Mouse (Mus musculus) CH12.LX (cell line): Measurements from ENCODE around the gene Postn. TPM values are rescaled to one million over a fixed set of nuclear protein-coding genes. Genes with fewer than 3 reads are reported as not detected.

Experiments used
- DNase-seq: peaks from one replicate; pipeline ENCODE4 v3.0.0-alpha.2; 2013; ENCODE audit errors: extremely low read depth
- H3K27ac ChIP-seq: 2 replicates; pipeline ENCODE4 v1.5.1; 2012; ENCODE audit warnings: low read depth, mild to moderate bottlenecking, control low read depth, moderate library complexity; ENCODE audit not compliant: insufficient read depth
- H3K27me3 ChIP-seq: replicated peaks from 2 replicates; pipeline ENCODE3; 2012; ENCODE audit warnings: inconsistent platforms
- H3K36me3 ChIP-seq, 2 experiments: replicated peaks in 1 of 2; 2 replicates each; pipeline versions ENCODE3 to v1.6.1; 2012; ENCODE audit warnings: inconsistent platforms in 1 of 2, low read length in 1 of 2, mild to moderate bottlenecking in 1 of 2, mixed read lengths in 1 of 2, moderate library complexity in 1 of 2; ENCODE audit not compliant: control insufficient read depth in 1 of 2, insufficient read depth in 1 of 2
- H3K4me1 ChIP-seq, 2 experiments: 2 replicates each; pipeline ENCODE4 v1.6.1; 2012; ENCODE audit warnings: inconsistent platforms in 1 of 2, moderate library complexity in 1 of 2; ENCODE audit not compliant: insufficient read depth in 2 of 2, control insufficient read depth in 1 of 2
- H3K4me2 ChIP-seq: 2 replicates; pipeline ENCODE4 v1.6.1; 2012; ENCODE audit warnings: low read depth, mild to moderate bottlenecking, control low read depth; ENCODE audit not compliant: poor library complexity, insufficient read depth, severe bottlenecking
- H3K4me3 ChIP-seq, 3 experiments: fragments of 150-350 bp in 1 of 3; sonication (generic) in 1 of 3; replicated peaks in 1 of 3; 2 replicates each; pipeline versions ENCODE3 to v1.5.1; 2011 to 2012; ENCODE audit warnings: low read depth in 2 of 3, low read length in 2 of 3, mild to moderate bottlenecking in 2 of 3, moderate library complexity in 2 of 3, control low read depth in 1 of 3, improper control_type of control experiment in 1 of 3, inconsistent platforms in 1 of 3, mixed read lengths in 1 of 3; ENCODE audit not compliant: poor library complexity in 1 of 3
- H3K79me2 ChIP-seq: replicated peaks from 2 replicates; pipeline ENCODE4 v1.6.1; 2012; ENCODE audit warnings: mild to moderate bottlenecking, moderate library complexity; ENCODE audit not compliant: control insufficient read depth, poor library complexity, insufficient read depth, severe bottlenecking; ENCODE audit errors: extremely low read depth
- H3K9ac ChIP-seq: 2 replicates; pipeline ENCODE4 v1.6.1; 2012; ENCODE audit warnings: low read depth, mild to moderate bottlenecking, control low read depth, moderate library complexity; ENCODE audit not compliant: insufficient read depth
- H3K9me3 ChIP-seq: replicated peaks from 2 replicates; pipeline ENCODE3; 2012; ENCODE audit warnings: low read length, inconsistent platforms, mixed read lengths
- CHD2 ChIP-seq: IDR thresholded peaks from 2 replicates; pipeline ENCODE4 v1.6.1; 2011; ENCODE audit warnings: low read length, improper control_type of control experiment
- ELF1 ChIP-seq: IDR thresholded peaks from 2 replicates; pipeline ENCODE4 v1.6.1; 2014; ENCODE audit warnings: low read depth, mild to moderate bottlenecking, inconsistent platforms, low read length, improper control_type of control experiment
- EP300 ChIP-seq: IDR thresholded peaks from 2 replicates; pipeline ENCODE4 v1.6.1; 2011; ENCODE audit warnings: low read length, improper control_type of control experiment
- GABPA ChIP-seq: IDR thresholded peaks from 2 replicates; pipeline ENCODE4 v1.6.1; 2012; ENCODE audit warnings: low read depth, low read length, improper control_type of control experiment, inconsistent platforms; ENCODE audit not compliant: insufficient replicate concordance
- HCFC1 ChIP-seq: IDR thresholded peaks from 2 replicates; pipeline ENCODE4 v1.6.1; 2012; ENCODE audit warnings: low read depth, mild to moderate bottlenecking, inconsistent platforms, low read length, improper control_type of control experiment
- IRF4 ChIP-seq: IDR thresholded peaks from 2 replicates; pipeline ENCODE4 v1.6.1; 2014; ENCODE audit warnings: low read depth, mild to moderate bottlenecking, inconsistent platforms, low read length, improper control_type of control experiment
- JUN ChIP-seq: IDR thresholded peaks from 2 replicates; pipeline ENCODE4 v1.6.1; 2011; ENCODE audit warnings: low read depth, mild to moderate bottlenecking, low read length, improper control_type of control experiment, moderate library complexity; ENCODE audit not compliant: insufficient read depth
- KAT2A ChIP-seq: IDR thresholded peaks from 2 replicates; pipeline ENCODE4 v1.6.1; 2012; ENCODE audit warnings: low read length, improper control_type of control experiment, inconsistent platforms; ENCODE audit not compliant: insufficient replicate concordance
- MAFK ChIP-seq: IDR thresholded peaks from 2 replicates; pipeline ENCODE4 v1.6.1; 2011; ENCODE audit warnings: low read length, improper control_type of control experiment; ENCODE audit not compliant: insufficient replicate concordance
- MAX ChIP-seq: IDR thresholded peaks from 2 replicates; pipeline ENCODE4 v1.6.1; 2011; ENCODE audit warnings: low read length, improper control_type of control experiment
- NRF1 ChIP-seq: IDR thresholded peaks from 2 replicates; pipeline ENCODE4 v1.6.1; 2014; ENCODE audit warnings: low read depth, mild to moderate bottlenecking, inconsistent platforms, low read length, improper control_type of control experiment, moderate library complexity
- PAX5 ChIP-seq: IDR thresholded peaks from 2 replicates; pipeline ENCODE4 v1.6.1; 2012; ENCODE audit warnings: low read length, inconsistent platforms, mixed read lengths
- POLR2A ChIP-seq: IDR thresholded peaks from 2 replicates; pipeline ENCODE4 v1.6.1; 2011; ENCODE audit warnings: low read depth, mild to moderate bottlenecking, improper control_type of control experiment, low read length
- RCOR1 ChIP-seq: conservative IDR thresholded peaks from 2 replicates; pipeline ENCODE4 v1.6.1; 2012; ENCODE audit warnings: low read depth, mild to moderate bottlenecking, inconsistent platforms, low read length, improper control_type of control experiment
- SIN3A ChIP-seq: IDR thresholded peaks from 2 replicates; pipeline ENCODE4 v1.6.1; 2012; ENCODE audit warnings: low read length, improper control_type of control experiment, inconsistent platforms
- TBP ChIP-seq: conservative IDR thresholded peaks from 2 replicates; pipeline ENCODE4 v1.6.1; 2011; ENCODE audit warnings: low read depth, low read length, improper control_type of control experiment
- UBTF ChIP-seq: IDR thresholded peaks from 2 replicates; pipeline ENCODE4 v1.6.1; 2012; ENCODE audit warnings: low read depth, mild to moderate bottlenecking, inconsistent platforms, low read length, improper control_type of control experiment, moderate library complexity
- USF1 ChIP-seq: IDR thresholded peaks from 2 replicates; pipeline ENCODE4 v1.6.1; 2014; ENCODE audit warnings: low read depth, mild to moderate bottlenecking, inconsistent platforms, low read length, improper control_type of control experiment
- USF2 ChIP-seq: conservative IDR thresholded peaks from 2 replicates; pipeline ENCODE4 v1.6.1; 2011; ENCODE audit warnings: low read depth, low read length, improper control_type of control experiment
- ZKSCAN1 ChIP-seq: IDR thresholded peaks from 2 replicates; pipeline ENCODE4 v1.6.1; 2012; ENCODE audit warnings: low read depth, inconsistent platforms, low read length, improper control_type of control experiment, borderline replicate concordance
- ZMIZ1 ChIP-seq: IDR thresholded peaks from 2 replicates; pipeline ENCODE4 v1.6.1; 2012; ENCODE audit warnings: low read depth, mild to moderate bottlenecking, inconsistent platforms, low read length, improper control_type of control experiment
- dilution Hi-C: fragments of 300-500 bp; cut with MboI; formaldehyde crosslinking; loops from 2 replicates; pipeline ENCODE4 v1.14.3; 2020; ENCODE audit warnings: low sequenced_read_pairs; ENCODE audit not compliant: extremely low pct_unique_long_range_greater_than_20kb, extremely low pct_ligation_motif_present
- in situ Hi-C: fragments of 300-500 bp; cut with MboI; formaldehyde crosslinking; loops from 3 replicates; pipeline ENCODE4 v1.14.3; 2019; ENCODE audit warnings: low sequenced_read_pairs, low pct_ligation_motif_present, low pct_unique_long_range_greater_than_20kb, mixed read lengths
- polyA plus RNA-seq: library from polyadenylated mRNA; unstranded; fragments of >175 nt; gene quantifications from 2 replicates; pipeline ENCODE4 v1.2.1, GENCODE M21; 2012; ENCODE audit warnings: low read depth; ENCODE audit not compliant: insufficient read length
- total RNA-seq, 2 experiments: library from RNA; depleted of rRNA; stranded (reverse); fragments of 300-350 nt in 1 of 2; fragments of >200 nt in 1 of 2; gene quantifications; 2 replicates each; pipeline ENCODE4 v1.2.3; 2012 to 2014

The Postn gene
- total and polyA plus RNA-seq, 3 experiments = 0.59 to 2.6 (median 2.3) TPM

- Histone ChIP-seq H3K9ac (no peak overlapping the region), H3K27ac (no peak overlapping the region), H3K4me1 (no peaks in the 10 kb centered on the region), H3K4me3 (no peak overlapping the region), H3K9me3 (no peaks in the 10 kb centered on the region), H3K27me3 (no peaks in the 10 kb centered on the region), H3K79me2 (no peaks in the 10 kb centered on the region), H3K4me2 (no peak overlapping the region), H3K36me3 (no peaks in the 10 kb centered on the region)
- in situ Hi-C loops = no loop called here
- TF ChIP-seq SIN3A = no peak
- TF ChIP-seq MAFK = no peak
- TF ChIP-seq ZKSCAN1 = no peak
- TF ChIP-seq IRF4 = no peak
- TF ChIP-seq MAX = no peak
- TF ChIP-seq JUN = no peak
- no peak for TF ChIP-seq GABPA
- no peak for DNase-seq
- dilution Hi-C loops = no loop called here
These were observed 57.0 kb downstream of the Postn start for GRCm38 (mm10) chr3:54417833-54418386.

GRCm38 (mm10) chr3:54420189-54420928, 59.5 kb downstream of the Postn start:
- TF ChIP-seq USF2 (no peak), RCOR1 (no peak), UBTF (no peak), USF1 (no peak), CHD2 (no peak), ELF1 (no peak), POLR2A (no peak), TBP (no peak), EP300 (no peak), NRF1 (no peak), PAX5 (no peak), MAFK (no peak), HCFC1 (no peak), KAT2A (no peak), ZMIZ1 (no peak), IRF4 (no peak)
- in situ Hi-C loops = no loop called here
- Histone ChIP-seq H3K36me3 (no peaks in the 10 kb centered on the region), H3K27ac (no peak overlapping the region), H3K4me1 (no peaks in the 10 kb centered on the region), H3K4me3 (no peak overlapping the region), H3K27me3 (no peaks in the 10 kb centered on the region), H3K9me3 (no peaks in the 10 kb centered on the region), H3K4me2 (no peak overlapping the region), H3K79me2 (no peaks in the 10 kb centered on the region), H3K9ac (no peak overlapping the region)
- dilution Hi-C loops = no loop called here
- no peak for DNase-seq
